Mouse (Mus musculus) megakaryocyte-erythroid progenitor cell, adult 5-6 weeks (primary cell): Measurements from ENCODE around the gene Kdm5a. TPM values are rescaled to one million over a fixed set of nuclear protein-coding genes. Genes with fewer than 3 reads are reported as not detected.

Source experiments
- ATAC-seq: replicated peaks from 2 replicates; pipeline ENCODE4 v1.8.0; 2016; ENCODE audit warnings: mild to moderate bottlenecking, inconsistent platforms; ENCODE audit not compliant: severe bottlenecking, poor library complexity, low FRiP score, low TSS enrichment
- total RNA-seq, 2 experiments: library from RNA; stranded (forward) in 1 of 2; stranded (reverse) in 1 of 2; fragments of 200-1000, 215-1000 nt in 1 of 2; fragments of >200 nt in 1 of 2; fragmentation: Nextera tagmentation in 1 of 2; gene quantifications; 2 replicates each; pipeline ENCODE4 v1.2.3; 2014 to 2017

The Kdm5a gene
- total RNA-seq, 2 experiments from 2014 or later, result 42.8 to 213 TPM

DNA sequence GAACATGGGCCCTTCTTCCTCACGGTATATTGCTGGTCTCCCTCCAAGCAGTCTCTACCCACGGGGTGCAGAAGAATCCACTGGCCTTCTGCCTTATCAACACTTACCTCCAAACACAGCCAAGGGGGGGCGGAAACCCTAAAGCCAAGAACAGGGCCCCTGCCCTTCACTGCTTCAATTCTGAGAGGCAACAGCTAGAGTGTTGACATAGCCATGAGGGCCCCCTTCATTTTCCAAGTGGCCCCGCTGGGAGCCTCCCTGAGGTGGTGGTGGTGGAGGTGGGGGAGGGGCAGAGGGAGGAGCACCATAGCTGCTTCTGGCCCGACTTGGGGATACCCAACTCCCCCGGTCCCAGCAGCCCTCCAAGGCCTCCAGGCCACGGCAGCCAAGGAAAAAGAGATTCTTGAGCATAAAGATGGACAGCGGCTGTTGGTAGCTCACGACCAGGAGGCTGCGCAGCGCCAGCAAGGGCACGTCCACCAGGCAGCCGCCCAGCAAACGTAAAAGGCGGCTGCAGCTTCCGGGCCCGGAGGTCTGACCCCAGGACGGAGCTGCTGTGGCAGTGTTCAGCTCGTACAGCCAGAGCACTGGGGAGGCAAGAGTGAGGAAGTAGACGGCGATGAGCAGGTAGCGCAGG lies 128.1 kb downstream of the Kdm5a start:
- ATAC-seq, result no peak

GRCm38 (mm10) chr6:120492499-120493373 lies 128.8 kb downstream of the Kdm5a start:
- ATAC-seq, result peak; percentile 43; the same call in 1 of the 2 replicates

- ATAC-seq, result no peak; the same call in 1 of the 2 replicates
Measured at GRCm38 (mm10) chr6:120493374-120494181, 129.7 kb downstream of the Kdm5a start, which contains the start of gene Tmem121b. Gene Tmem121b, minus strand, starts transcription at chr6:120493807.

Other genes with a start within 250 kb of the Kdm5a start
- gene D330020A13Rik, start 69.8 kb upstream of the Kdm5a start, total RNA-seq (2014; fragmentation: Nextera tagmentation), result not detected in 2 replicates
- not detected in 2 replicates for gene D330020A13Rik, start 69.8 kb upstream of the Kdm5a start, total RNA-seq (2017)
- 0.15 TPM in 1 of 2 replicates, not detected in the other for gene B4galnt3, start 69.6 kb upstream of the Kdm5a start, total RNA-seq (2014; fragmentation: Nextera tagmentation)
- 0.57 TPM in 1 of 2 replicates, not detected in the other for gene B4galnt3, start 69.6 kb upstream of the Kdm5a start, total RNA-seq (2017)
- 31.7 and 33.4 TPM in 2 replicates for gene Ccdc77, start 250 bp downstream of the Kdm5a start, total RNA-seq (2014; fragmentation: Nextera tagmentation)
- gene Ccdc77, start 250 bp downstream of the Kdm5a start, total RNA-seq (2017), result 32.6 and 45.6 TPM in 2 replicates
- gene Il17ra, start 99.1 kb downstream of the Kdm5a start, total RNA-seq (2014; fragmentation: Nextera tagmentation), result 34.5 and 40.8 TPM in 2 replicates
- 30.4 and 45.9 TPM in 2 replicates for gene Il17ra, start 99.1 kb downstream of the Kdm5a start, total RNA-seq (2017)
- not detected in 2 replicates for gene Tmem121b, start 129.7 kb downstream of the Kdm5a start, total RNA-seq (2014; fragmentation: Nextera tagmentation)
- not detected in 2 replicates for gene Tmem121b, start 129.7 kb downstream of the Kdm5a start, total RNA-seq (2017)
- gene Hdhd5, start 167.2 kb downstream of the Kdm5a start, total RNA-seq (2014; fragmentation: Nextera tagmentation), result 18.5 and 24.8 TPM in 2 replicates
- 10.1 and 18.1 TPM in 2 replicates for gene Hdhd5, start 167.2 kb downstream of the Kdm5a start, total RNA-seq (2017)